Mouse (Mus musculus): Measurements from ENCODE around the gene Spint1. TPM values are rescaled to one million over a fixed set of nuclear protein-coding genes. Genes with fewer than 3 reads are reported as not detected.

Gene Spint1
- polyA plus RNA-seq, 1 experiment from 2014 or later: 8.9 TPM

DNA sequence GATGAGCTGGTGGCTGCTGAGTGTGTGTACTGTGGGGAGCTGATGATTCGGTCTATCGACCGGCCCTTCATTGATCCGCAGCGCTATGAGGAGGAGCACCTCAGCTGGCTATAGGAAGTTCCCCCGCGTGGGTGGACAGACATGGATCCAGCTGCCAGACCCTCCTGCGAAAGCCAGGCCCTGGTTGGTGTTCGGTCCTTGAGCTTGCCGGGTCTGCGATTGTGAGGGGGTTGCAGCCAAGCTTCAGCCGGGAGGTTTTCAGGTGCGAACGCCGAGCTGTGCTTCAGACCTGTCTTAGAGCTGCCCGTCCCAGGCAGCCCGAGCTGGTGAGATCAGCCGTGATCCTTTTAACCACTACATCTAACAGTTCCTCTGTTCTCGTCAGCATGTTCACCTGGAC, 60.3 kb downstream of the Spint1 start:
- ATAC-seq (replicated peaks; ENCODE audit: insufficient number of reproducible peaks, low FRiP score, low TSS enrichment, low read depth) (no peak), DNase-seq (ENCODE audit: low spot score) (no peak)
- Histone ChIP-seq H3K27ac (replicated peaks; ENCODE audit: low read depth, low read length) (no peak overlapping the region), H3K9ac (replicated peaks; ENCODE audit: low read length) (no peak overlapping the region), H3K4me1 (ENCODE audit: control insufficient read depth, insufficient read depth, low read length) (no peaks in the 10 kb centered on the region), H3K4me3 (ENCODE audit: low read depth, low read length) (no peak overlapping the region), H3K9me3 (replicated peaks; ENCODE audit: control insufficient read depth, low read length) (no peaks in the 10 kb centered on the region), H3K36me3 (replicated peaks; ENCODE audit: control insufficient read depth, insufficient read depth, low read depth, low read length) (peaks cover 8% of the 10 kb centered on the region), H3K4me2 (ENCODE audit: low read depth, low read length) (no peak overlapping the region), H3K27me3 (ENCODE audit: control insufficient read depth, insufficient read depth, low read length) (no peaks in the 10 kb centered on the region)
- 92% methylated on average over 19 of the region's 19 CpGs for WGBS

- no peaks in the 10 kb centered on the region for H3K4me1 ChIP-seq (ENCODE audit: control insufficient read depth, insufficient read depth, low read length)
- no peak overlapping the region for H3K27ac ChIP-seq (replicated peaks; ENCODE audit: low read depth, low read length)
- no peak overlapping the region for H3K4me2 ChIP-seq (ENCODE audit: low read depth, low read length)
- H3K27me3 ChIP-seq (ENCODE audit: control insufficient read depth, insufficient read depth, low read length): no peaks in the 10 kb centered on the region
- DNase-seq (ENCODE audit: low spot score) (peak; percentile 71), ATAC-seq (replicated peaks; ENCODE audit: insufficient number of reproducible peaks, low FRiP score, low TSS enrichment, low read depth) (no peak)
- H3K9me3 ChIP-seq (replicated peaks; ENCODE audit: control insufficient read depth, low read length): no peaks in the 10 kb centered on the region
- 46% methylated on average over 5 of the region's 5 CpGs for WGBS
- no peak overlapping the region for H3K9ac ChIP-seq (replicated peaks; ENCODE audit: low read length)
- H3K36me3 ChIP-seq (replicated peaks; ENCODE audit: control insufficient read depth, insufficient read depth, low read depth, low read length): peaks cover 8% of the 10 kb centered on the region
- no peak overlapping the region for H3K4me3 ChIP-seq (ENCODE audit: low read depth, low read length)
These were observed 61.2 kb downstream of the Spint1 start for GRCm38 (mm10) chr2:119298330-119298729.

GRCm38 (mm10) chr2:119298839-119299238, 61.7 kb downstream of the Spint1 start:
- peaks cover 8% of the 10 kb centered on the region for H3K36me3 ChIP-seq (replicated peaks; ENCODE audit: control insufficient read depth, insufficient read depth, low read depth, low read length)
- 92% methylated on average over 2 of the region's 2 CpGs for WGBS

More at GRCm38 (mm10) chr2:119298839-119299238, 61.7 kb downstream of the Spint1 start:
- Histone ChIP-seq H3K27ac (replicated peaks; ENCODE audit: low read depth, low read length) (no peak overlapping the region), H3K4me2 (ENCODE audit: low read depth, low read length) (no peak overlapping the region), H3K9ac (replicated peaks; ENCODE audit: low read length) (no peak overlapping the region), H3K9me3 (replicated peaks; ENCODE audit: control insufficient read depth, low read length) (no peaks in the 10 kb centered on the region), H3K27me3 (ENCODE audit: control insufficient read depth, insufficient read depth, low read length) (no peaks in the 10 kb centered on the region), H3K4me3 (ENCODE audit: low read depth, low read length) (no peak overlapping the region), H3K4me1 (ENCODE audit: control insufficient read depth, insufficient read depth, low read length) (no peaks in the 10 kb centered on the region)
- DNase-seq (ENCODE audit: low spot score): no peak
- ATAC-seq (replicated peaks; ENCODE audit: insufficient number of reproducible peaks, low FRiP score, low TSS enrichment, low read depth): no peak

Other genes starting within 250 kb of the Spint1 start
- gene Ccdc32, start 208.0 kb upstream of the Spint1 start, polyA plus RNA-seq (2014; fragmentation: Nextera tagmentation; extraction: Ambion mirVana): 22.6 and 26.4 TPM in 2 replicates
- gene Rpusd2, start 202.6 kb upstream of the Spint1 start, polyA plus RNA-seq (2014; fragmentation: Nextera tagmentation; extraction: Ambion mirVana): 4.7 and 6.2 TPM in 2 replicates
- gene Knl1, start 190.2 kb upstream of the Spint1 start, polyA plus RNA-seq (2014; fragmentation: Nextera tagmentation; extraction: Ambion mirVana): 40.8 and 43.2 TPM in 2 replicates
- gene Rad51, start 124.6 kb upstream of the Spint1 start, polyA plus RNA-seq (2014; fragmentation: Nextera tagmentation; extraction: Ambion mirVana): 79.2 and 82.1 TPM in 2 replicates
- gene Rmdn3, start 80.3 kb upstream of the Spint1 start, polyA plus RNA-seq (2014; fragmentation: Nextera tagmentation; extraction: Ambion mirVana): 43.1 and 44.2 TPM in 2 replicates
- 2.9 and 6.4 TPM in 2 replicates for gene Gchfr, start 69.6 kb upstream of the Spint1 start, polyA plus RNA-seq (2014; fragmentation: Nextera tagmentation; extraction: Ambion mirVana)
- 0.31 and 0.41 TPM in 2 replicates for gene Gm14137, start 62.9 kb upstream of the Spint1 start, polyA plus RNA-seq (2014; fragmentation: Nextera tagmentation; extraction: Ambion mirVana)
- gene Zfyve19, start 28.7 kb upstream of the Spint1 start, polyA plus RNA-seq (2014; fragmentation: Nextera tagmentation; extraction: Ambion mirVana): 44.3 and 46.1 TPM in 2 replicates
- gene Dnajc17, start 28.6 kb upstream of the Spint1 start, polyA plus RNA-seq (2014; fragmentation: Nextera tagmentation; extraction: Ambion mirVana): 25.9 and 26.2 TPM in 2 replicates
- gene Ppp1r14d, start 7.5 kb upstream of the Spint1 start, polyA plus RNA-seq (2014; fragmentation: Nextera tagmentation; extraction: Ambion mirVana): not detected in 2 replicates
- gene Rhov, start 33.9 kb downstream of the Spint1 start, polyA plus RNA-seq (2014; fragmentation: Nextera tagmentation; extraction: Ambion mirVana): 2.2 and 2.3 TPM in 2 replicates
- gene Vps18, start 51.4 kb downstream of the Spint1 start, polyA plus RNA-seq (2014; fragmentation: Nextera tagmentation; extraction: Ambion mirVana): 9.2 and 9.6 TPM in 2 replicates
- gene Dll4, start 88.4 kb downstream of the Spint1 start, polyA plus RNA-seq (2014; fragmentation: Nextera tagmentation; extraction: Ambion mirVana): 2.9 and 3.2 TPM in 2 replicates
- 0.34 and 0.46 TPM in 2 replicates for gene Chac1, start 113.9 kb downstream of the Spint1 start, polyA plus RNA-seq (2014; fragmentation: Nextera tagmentation; extraction: Ambion mirVana)
- gene Ino80, start 240.3 kb downstream of the Spint1 start, polyA plus RNA-seq (2014; fragmentation: Nextera tagmentation; extraction: Ambion mirVana): 3.6 and 4.3 TPM in 2 replicates